Mouse (Mus musculus): ENCODE results near the gene Gm5089.

- TF ChIP-seq GATA1 (IDR thresholded peaks at IDR 0.05; ENCODE audit: borderline replicate concordance, low read length) (no peak), FLI1 (IDR thresholded peaks at IDR 0.05; ENCODE audit: low read length) (no peak)
Measured at GRCm38 (mm10) chr14:122491521-122491920, 40.6 kb upstream of the Gm5089 start.

Measured in megakaryocyte, embryonic 14.5 days (primary cell).